22 mouse cellular contexts compared by ENCODE assay signal in genomic region chr10:117750529-117751281, GRCm38 (mm10). TPM values are rescaled to one million over a fixed set of nuclear protein-coding genes. Genes with fewer than 3 reads are reported as not detected.
DNase-seq lines count a peak whose midpoint lies in the region; ATAC-seq lines count a peak whose summit lies in the region.
"Had no signal": no experiment of that assay in that cellular context is flagged by ENCODE, and none has a peak within 500 bp of the region (broad histone marks: within the 10 kb centered on the region; RNA-seq: fewer than 3 reads in every experiment).

No protein-coding gene starts in this region.

- H3K9ac ChIP-seq in midbrain, embryonic 11.5 days (ENCODE audit: low read length), result no peak overlapping the region
- no peak overlapping the region for H3K9ac ChIP-seq in midbrain, embryonic 16.5 days (ENCODE audit: low read depth, low read length)

- H3K27ac ChIP-seq in midbrain, embryonic 11.5 days (ENCODE audit: low read depth, low read length), result no peak overlapping the region
- no peak overlapping the region for H3K27ac ChIP-seq in midbrain, embryonic 16.5 days (ENCODE audit: low read length)
- H3K27ac ChIP-seq in hindbrain, embryonic 10.5 days, result no peak overlapping the region

- DNase-seq in midbrain, embryonic 11.5 days (ENCODE audit: low spot score, missing footprints), result peak; percentile 69
- peak; percentile 93 for DNase-seq in 3T3-L1 (ENCODE audit: low read depth, low spot score)
- DNase-seq in adipocyte (ENCODE audit: low spot score), result peak; percentile 95
- DNase-seq in hindbrain, embryonic 10.5 days (ENCODE audit: low spot score), result no peak
- no peak for DNase-seq in neural tube, embryonic 10.5 days (ENCODE audit: extremely low spot score, low spot score)
- DNase-seq: adrenal gland, adult 2 months; adrenal gland, adult 8-10 months; adrenal gland, postnatal 10 days; adrenal gland, postnatal 14 days; adrenal gland, postnatal 25 days; adrenal gland, postnatal 36 days; B cell, adult 2 months; cerebellum, adult 11 months; cerebellum, adult 11-12 months; cerebellum, adult 18-20 months; cerebellum, adult 2 months; cerebellum, adult 8-10 months had no signal

- H3K4me2 ChIP-seq in midbrain, embryonic 11.5 days, result no peak overlapping the region
- H3K4me2 ChIP-seq in midbrain, embryonic 16.5 days (ENCODE audit: low read length), result no peak overlapping the region

- H3K9me3 ChIP-seq in midbrain, embryonic 11.5 days (ENCODE audit: control insufficient read depth, low read length), result no peaks in the 10 kb centered on the region
- no peaks in the 10 kb centered on the region for H3K9me3 ChIP-seq in midbrain, embryonic 16.5 days (replicated peaks; ENCODE audit: control insufficient read depth, low read length, poor library complexity, severe bottlenecking)
- H3K9me3 ChIP-seq in hindbrain, embryonic 10.5 days, result no peaks in the 10 kb centered on the region

- H3K27me3 ChIP-seq in midbrain, embryonic 11.5 days (ENCODE audit: control insufficient read depth, insufficient read depth, low read length), result no peaks in the 10 kb centered on the region
- H3K27me3 ChIP-seq in midbrain, embryonic 16.5 days (ENCODE audit: control insufficient read depth, insufficient read depth, low read depth, low read length), result no peaks in the 10 kb centered on the region
- no peaks in the 10 kb centered on the region for H3K27me3 ChIP-seq in hindbrain, embryonic 10.5 days (ENCODE audit: insufficient read depth, poor library complexity, severe bottlenecking)
- H3K27me3 ChIP-seq: CH12.LX, Patski had no signal

- H3K36me3 ChIP-seq in midbrain, embryonic 11.5 days (ENCODE audit: control insufficient read depth, insufficient read depth, low read length), result peaks cover 15% of the 10 kb centered on the region
- H3K36me3 ChIP-seq in midbrain, embryonic 16.5 days (ENCODE audit: control insufficient read depth, insufficient read depth, low read length), result peaks cover 16% of the 10 kb centered on the region
- H3K36me3 ChIP-seq in hindbrain, embryonic 10.5 days, result peaks cover 82% of the 10 kb centered on the region

- 97% methylated on average over 5 of the region's 5 CpGs for WGBS in midbrain, embryonic 11.5 days
- WGBS in midbrain, embryonic 16.5 days, result 97% methylated on average over 5 of the region's 5 CpGs
- 97% methylated on average over 5 of the region's 5 CpGs for WGBS in hindbrain, embryonic 10.5 days

- H3K4me1 ChIP-seq in midbrain, embryonic 11.5 days (ENCODE audit: control insufficient read depth, insufficient read depth, low read length), result no peaks in the 10 kb centered on the region
- no peaks in the 10 kb centered on the region for H3K4me1 ChIP-seq in midbrain, embryonic 16.5 days (ENCODE audit: control insufficient read depth, insufficient read depth, low read length)
- no peaks in the 10 kb centered on the region for H3K4me1 ChIP-seq in hindbrain, embryonic 10.5 days (replicated peaks)

- no peak for ATAC-seq in midbrain, embryonic 11.5 days (ENCODE audit: low FRiP score)
- no peak for ATAC-seq in midbrain, embryonic 16.5 days
- ATAC-seq: activated CD4-positive, CD25-positive, alpha-beta regulatory T cell, adult 4 months; CD4-positive, CD25-positive, alpha-beta regulatory T cell, adult 4 months; Patski had no signal

- H3K4me3 ChIP-seq in midbrain, embryonic 11.5 days (ENCODE audit: low read depth, low read length), result no peak overlapping the region
- H3K4me3 ChIP-seq in midbrain, embryonic 16.5 days (ENCODE audit: low read depth, low read length), result no peak overlapping the region
- no peak overlapping the region for H3K4me3 ChIP-seq in hindbrain, embryonic 10.5 days

RNA-seq across cellular contexts. Expression of gene Slc35e3, which starts 4.5 kb away (rescaled TPM):
- 21.4 TPM in 2 replicates for polyA plus RNA-seq in midbrain, embryonic 11.5 days (2014; fragmentation: Nextera tagmentation; extraction: Ambion mirVana)
- polyA plus RNA-seq in midbrain, embryonic 16.5 days (2015; fragmentation: Nextera tagmentation; extraction: Ambion mirVana), result 34.4 and 34.8 TPM in 2 replicates
- polyA plus RNA-seq in hindbrain, embryonic 10.5 days (2016; fragmentation: Nextera tagmentation; extraction: Ambion mirVana), result 22.0 and 22.2 TPM in 2 replicates

RNA-seq across cellular contexts. Expression of gene Mdm2, which starts 40.1 kb away (rescaled TPM):
- polyA plus RNA-seq in midbrain, embryonic 11.5 days (2014; fragmentation: Nextera tagmentation; extraction: Ambion mirVana), result 67.5 and 74.3 TPM in 2 replicates
- polyA plus RNA-seq in midbrain, embryonic 16.5 days (2015; fragmentation: Nextera tagmentation; extraction: Ambion mirVana), result 53.1 and 55.7 TPM in 2 replicates
- 63.4 and 67.5 TPM in 2 replicates for polyA plus RNA-seq in hindbrain, embryonic 10.5 days (2016; fragmentation: Nextera tagmentation; extraction: Ambion mirVana)

RNA-seq across cellular contexts. Expression of gene Nup107, which starts 41.8 kb away (rescaled TPM):
- 95.1 and 99.0 TPM in 2 replicates for polyA plus RNA-seq in midbrain, embryonic 11.5 days (2014; fragmentation: Nextera tagmentation; extraction: Ambion mirVana)
- 29.4 and 34.9 TPM in 2 replicates for polyA plus RNA-seq in midbrain, embryonic 16.5 days (2015; fragmentation: Nextera tagmentation; extraction: Ambion mirVana)
- polyA plus RNA-seq in hindbrain, embryonic 10.5 days (2016; fragmentation: Nextera tagmentation; extraction: Ambion mirVana), result 70.6 and 94.1 TPM in 2 replicates

Comparison
In these comparisons a context has a peak if more than half of its experiments do, and no peak if none do; other contexts are left out.
1. DNase-seq: peak in midbrain, embryonic 11.5 days (single experiment), 3T3-L1 (single experiment) and adipocyte (single experiment); none in hindbrain, embryonic 10.5 days (single experiment) and neural tube, embryonic 10.5 days (single experiment).